Mouse (Mus musculus): ENCODE data around the gene Cdkn2b. TPM values are rescaled to one million over a fixed set of nuclear protein-coding genes. Genes with fewer than 3 reads are reported as not detected.

Gene Cdkn2b
- not detected in 2 replicates for total RNA-seq (2017)

DNA sequence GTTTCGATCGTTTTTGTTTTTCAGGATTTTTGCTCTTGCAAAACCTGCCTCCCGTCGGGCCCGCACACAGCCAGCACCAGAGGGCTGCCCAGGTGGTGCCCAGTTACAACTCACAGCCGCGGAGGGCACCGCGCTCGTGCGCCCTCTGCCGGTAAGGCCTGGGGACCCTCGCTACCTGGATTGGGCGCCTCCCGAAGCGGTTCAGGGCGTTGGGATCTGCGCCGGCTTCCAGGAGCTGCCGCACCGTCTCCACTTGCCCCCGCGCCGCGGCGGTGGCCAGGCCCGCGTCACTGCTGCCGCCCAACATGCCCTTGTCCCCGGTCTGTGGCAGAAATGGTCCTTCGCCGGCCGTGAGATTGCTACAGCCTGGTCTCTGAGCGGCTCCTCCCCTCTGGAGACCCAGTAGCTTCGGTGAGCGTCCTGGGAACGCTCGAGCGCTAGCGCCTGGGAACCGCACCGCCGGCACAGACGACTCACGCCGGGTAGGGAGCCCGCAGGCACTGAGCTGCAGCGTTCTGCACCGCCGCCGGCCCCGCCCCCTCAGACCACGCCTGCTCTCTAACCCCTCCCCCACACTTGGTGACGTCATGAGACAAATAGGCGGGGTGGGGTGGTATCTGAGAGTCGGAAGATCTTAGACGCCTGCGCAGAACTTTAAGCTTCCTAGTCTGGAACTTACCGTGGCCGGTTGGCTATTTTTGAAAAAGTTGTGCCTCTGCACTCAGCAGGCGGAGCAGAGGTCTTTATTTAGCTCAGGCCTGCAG, at the start of gene Cdkn2b:
Gene Cdkn2b (minus strand): TSS at position 549 of the 764 bp plus-strand sequence.
- peak; percentile 67 for ATAC-seq (replicated peaks; ENCODE audit: low read depth, poor library complexity, severe bottlenecking)

DNA sequence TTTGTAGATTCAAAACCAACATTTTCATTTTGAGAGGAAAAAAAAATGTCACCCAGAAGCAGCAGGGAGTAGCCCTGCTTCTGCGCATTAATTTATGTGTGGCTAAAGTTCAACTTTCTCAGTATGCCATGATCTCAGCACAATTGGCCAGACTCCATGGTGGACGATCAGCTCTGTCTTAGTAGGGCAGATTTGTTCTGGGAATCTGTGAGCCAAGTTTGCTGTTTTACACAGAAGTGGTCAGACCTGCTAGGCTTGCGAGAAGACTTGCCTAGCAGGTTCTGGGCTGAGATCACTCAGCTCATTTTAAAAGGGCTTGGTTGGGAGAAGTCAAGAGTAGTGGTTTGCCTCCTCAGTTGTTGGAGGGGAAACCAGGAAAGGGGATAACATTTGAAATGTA, 49.5 kb upstream of the Cdkn2b start:
- no peak for ATAC-seq (replicated peaks; ENCODE audit: low read depth, poor library complexity, severe bottlenecking)

DNA sequence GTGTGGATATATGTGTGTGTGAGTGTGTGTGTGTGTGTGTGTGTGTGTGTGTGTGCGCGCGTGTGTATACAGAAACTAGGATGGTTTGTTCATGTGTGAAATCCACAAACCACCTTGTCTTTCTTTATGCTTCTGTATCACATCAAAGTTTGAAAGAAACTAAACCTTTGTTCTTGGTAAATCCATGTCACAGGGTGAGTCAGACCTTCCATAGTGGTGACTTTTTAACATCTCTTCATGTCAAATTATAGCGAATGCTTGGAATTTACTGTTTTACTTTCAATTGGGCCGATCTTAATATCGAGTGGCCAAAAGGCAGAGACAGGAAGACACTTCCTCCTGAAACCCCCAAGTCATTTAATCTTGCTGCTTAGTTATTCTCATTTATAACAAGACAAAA, 48.7 kb upstream of the Cdkn2b start:
- ATAC-seq (replicated peaks; ENCODE audit: low read depth, poor library complexity, severe bottlenecking), result no peak

DNA sequence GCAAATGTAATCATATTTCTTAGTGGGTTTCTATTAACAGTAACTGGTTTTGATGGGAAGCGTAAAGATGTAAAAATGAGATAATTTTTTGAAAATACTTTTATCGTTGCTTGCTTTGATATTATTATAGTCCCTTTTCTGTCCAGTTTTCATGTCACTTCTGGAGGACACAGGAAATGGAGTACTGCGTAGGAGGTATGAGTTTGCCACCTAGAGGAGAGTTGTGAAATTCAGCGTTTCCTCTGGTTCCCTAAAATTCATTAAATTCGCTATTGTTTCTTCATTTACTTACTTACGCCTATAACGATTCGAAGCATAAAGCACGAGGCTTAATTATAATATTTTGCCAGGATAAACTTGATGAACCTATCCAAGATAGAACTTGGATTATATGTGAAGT, 43.1 kb upstream of the Cdkn2b start:
- no peak for ATAC-seq (replicated peaks; ENCODE audit: low read depth, poor library complexity, severe bottlenecking)

DNA sequence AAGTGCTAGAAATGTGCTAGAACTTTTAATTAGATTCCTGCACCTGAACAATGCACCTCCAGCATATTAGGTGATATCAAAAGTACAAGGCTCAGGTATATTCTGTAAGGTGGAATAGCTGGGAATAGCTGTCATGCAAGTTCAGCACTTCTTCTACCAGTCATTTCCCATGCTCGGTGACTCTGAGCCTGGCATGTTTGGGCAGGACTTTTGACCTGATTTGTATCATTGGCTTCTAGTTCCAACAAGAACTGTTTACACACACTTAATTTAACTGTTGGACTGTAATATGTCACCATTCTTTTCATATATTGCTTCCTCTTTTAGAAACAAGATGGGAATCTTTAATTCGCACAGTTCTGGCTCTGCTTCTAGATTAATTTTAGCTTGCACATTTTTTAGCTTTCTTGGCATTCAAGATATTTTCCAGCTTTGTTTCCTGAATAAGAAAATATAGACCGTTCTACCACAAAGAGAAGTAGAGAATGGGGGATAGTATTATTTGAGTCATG, 42.3 kb upstream of the Cdkn2b start:
- ATAC-seq (replicated peaks; ENCODE audit: low read depth, poor library complexity, severe bottlenecking), result no peak

DNA sequence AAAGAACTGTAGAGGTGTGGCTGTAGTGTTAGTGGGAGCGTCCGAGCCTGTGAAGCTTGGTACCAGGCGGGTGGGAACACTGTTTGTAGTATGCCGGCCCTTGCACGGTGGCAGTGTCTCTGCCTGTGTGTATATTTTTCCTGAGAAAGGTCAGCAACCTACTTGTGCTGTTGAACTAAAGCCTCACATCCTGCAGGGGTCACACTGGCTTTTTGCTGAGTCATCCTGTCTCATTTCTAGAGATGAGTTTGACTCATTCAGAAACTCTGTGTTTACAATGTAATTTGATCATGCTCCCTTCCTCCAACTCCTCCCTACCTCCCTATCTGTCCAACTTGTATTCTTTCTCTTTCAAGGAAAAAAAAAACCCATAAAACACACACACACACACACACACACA, 40.6 kb upstream of the Cdkn2b start:
- peak; percentile 50; the same call in 1 of the 2 replicates for ATAC-seq (replicated peaks; ENCODE audit: low read depth, poor library complexity, severe bottlenecking)

DNA sequence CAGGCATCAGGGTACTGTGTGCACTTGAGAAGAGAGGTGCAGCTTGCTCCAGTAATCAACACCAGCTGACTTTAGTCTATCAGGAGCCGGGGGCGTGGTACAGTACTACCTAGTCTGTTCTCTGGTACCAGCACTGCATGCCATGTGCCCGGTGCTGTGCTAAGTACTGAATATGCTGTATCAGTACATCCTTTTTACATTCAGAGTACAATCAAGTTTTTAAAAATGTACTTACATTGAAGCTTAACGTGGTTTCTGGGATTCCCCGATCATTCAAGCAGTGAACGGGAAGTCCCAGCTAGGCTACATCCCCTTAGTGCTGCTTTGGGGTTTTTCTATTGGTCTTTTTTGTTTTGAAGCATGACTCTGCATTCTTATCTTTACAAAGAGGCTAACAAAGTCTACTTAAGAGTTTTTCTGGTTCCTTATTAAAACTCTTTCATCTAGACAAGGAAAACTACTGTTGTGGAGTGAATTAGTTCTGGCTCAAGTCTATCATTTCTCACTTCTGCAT, 40.2 kb upstream of the Cdkn2b start:
- ATAC-seq (replicated peaks; ENCODE audit: low read depth, poor library complexity, severe bottlenecking), result peak; percentile 77

DNA sequence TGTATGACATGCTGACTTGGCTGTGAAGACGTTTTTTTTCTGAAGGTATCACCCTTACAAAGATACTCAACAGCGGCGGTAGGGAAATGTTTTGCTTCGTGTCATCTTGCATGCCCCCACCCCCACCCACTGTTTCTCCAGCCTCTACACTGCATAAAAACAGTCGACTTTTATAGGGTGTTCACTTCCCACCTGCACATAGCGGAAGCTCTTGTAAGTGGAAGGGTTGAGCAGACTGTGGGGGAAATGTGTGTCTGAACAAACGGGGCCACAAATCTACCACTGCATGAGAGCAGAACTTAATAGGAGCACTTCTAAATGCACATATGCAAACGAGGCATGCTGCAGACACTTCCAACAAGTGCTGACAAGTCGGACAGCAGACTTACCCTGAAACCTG, 39.6 kb upstream of the Cdkn2b start:
- ATAC-seq (replicated peaks; ENCODE audit: low read depth, poor library complexity, severe bottlenecking), result no peak

DNA sequence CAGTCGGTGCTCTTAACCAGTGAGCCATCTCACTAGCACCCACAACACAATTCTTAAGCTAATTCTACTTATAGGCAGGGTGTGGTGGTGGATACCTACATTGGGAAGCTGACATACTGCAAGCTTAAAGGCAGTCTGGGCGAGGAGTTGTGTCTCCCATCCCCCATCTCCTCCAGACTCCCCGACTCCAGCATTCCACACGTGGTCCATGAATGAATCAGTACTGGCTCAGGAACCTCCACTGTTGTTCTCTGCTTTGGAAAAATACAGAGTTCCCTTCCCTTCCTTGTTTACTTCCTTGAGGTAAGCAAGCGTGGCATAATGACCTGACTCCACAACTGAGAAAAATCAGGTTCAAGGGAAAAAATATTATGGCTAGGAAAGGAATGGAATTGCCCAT, 38.0 kb upstream of the Cdkn2b start:
- no peak for ATAC-seq (replicated peaks; ENCODE audit: low read depth, poor library complexity, severe bottlenecking)

DNA sequence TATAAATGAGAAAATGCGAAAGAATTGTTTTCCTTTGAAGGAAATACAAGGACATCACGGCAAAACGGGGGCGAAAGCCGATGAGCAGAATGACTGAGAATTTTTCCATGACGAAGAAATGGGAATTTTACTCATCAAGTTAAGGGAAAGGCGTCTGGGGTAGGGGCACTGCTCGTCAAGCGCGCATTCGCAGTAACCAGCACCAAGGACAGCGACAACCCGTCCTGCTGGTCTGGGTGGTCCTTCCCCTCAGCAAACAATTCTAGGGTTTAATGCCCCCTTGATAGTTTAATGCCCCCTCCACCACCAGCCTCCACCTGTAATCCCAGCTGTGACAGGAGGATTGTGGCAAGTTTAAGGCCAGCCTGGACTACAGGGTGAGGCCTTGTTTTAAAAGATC, 2.6 kb upstream of the Cdkn2b start:
- peak; percentile 57 for ATAC-seq (replicated peaks; ENCODE audit: low read depth, poor library complexity, severe bottlenecking)

DNA sequence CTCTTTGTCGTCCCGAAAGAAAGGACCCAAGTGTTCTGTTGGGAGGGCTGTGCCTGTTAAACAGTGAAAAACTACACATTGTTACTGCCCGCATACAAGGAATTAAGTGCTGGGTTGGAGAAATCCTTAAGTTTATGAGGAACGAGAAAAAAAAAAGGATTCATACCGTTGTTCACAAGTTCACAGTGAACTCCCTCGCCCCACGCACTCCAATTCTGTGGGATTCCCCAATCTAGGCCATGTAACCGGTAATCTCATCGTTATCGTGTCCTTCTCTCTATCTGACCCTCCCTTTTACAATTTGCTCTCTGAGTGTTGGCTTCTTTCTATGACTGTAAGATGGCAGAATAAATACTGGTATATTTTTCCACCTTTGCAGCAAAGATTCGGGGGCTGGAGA, 843 bp downstream of the Cdkn2b start:
- no peak for ATAC-seq (replicated peaks; ENCODE audit: low read depth, poor library complexity, severe bottlenecking)

DNA sequence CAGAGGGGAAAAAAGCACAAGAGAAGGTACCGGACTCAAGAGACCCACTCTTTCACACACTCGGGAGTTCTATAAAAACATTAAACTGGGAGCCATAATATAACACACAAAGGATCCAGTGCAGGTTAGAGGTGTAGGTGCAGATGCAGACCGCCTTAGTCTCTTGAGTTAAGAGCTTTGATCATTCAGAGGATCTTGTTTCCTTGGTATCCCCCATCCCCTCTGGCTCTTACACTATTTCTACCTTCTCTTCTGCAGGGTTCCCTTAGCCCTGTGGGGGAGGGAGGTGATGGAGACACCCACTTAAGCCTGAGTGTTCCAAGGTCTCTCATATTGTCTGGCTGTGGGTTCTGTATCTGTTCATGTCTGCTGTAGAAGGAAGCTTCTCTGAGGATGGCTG, 2.8 kb downstream of the Cdkn2b start:
- no peak for ATAC-seq (replicated peaks; ENCODE audit: low read depth, poor library complexity, severe bottlenecking)

DNA sequence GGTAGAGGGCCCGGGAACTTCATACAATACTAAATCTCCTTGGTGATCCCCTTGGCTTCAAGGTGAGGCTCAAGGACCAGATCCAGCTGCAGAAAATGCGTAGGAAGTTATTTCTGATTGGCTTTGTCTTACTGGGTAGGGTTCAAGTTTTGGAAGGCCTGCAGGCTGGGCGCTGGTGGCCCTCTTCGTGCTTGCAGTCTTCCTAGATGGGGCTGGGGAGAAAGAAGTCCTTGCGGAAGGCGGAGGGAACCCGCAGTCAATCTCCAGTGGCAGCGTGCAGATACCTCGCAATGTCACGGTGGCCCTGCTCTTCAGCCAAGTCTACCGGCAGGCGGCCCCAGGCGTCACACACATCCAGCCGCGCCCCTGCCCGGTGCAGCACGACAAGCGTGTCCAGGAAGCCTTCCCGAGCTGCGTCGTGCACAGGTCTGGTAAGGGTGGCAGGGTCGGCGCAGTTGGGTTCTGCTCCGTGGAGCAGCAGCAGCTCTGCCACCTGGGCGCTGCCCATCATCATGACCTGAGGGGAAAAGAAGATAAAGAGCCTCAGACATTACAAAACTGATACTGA, 4.0 kb downstream of the Cdkn2b start:
- peak; percentile 37; the same call in 1 of the 2 replicates for ATAC-seq (replicated peaks; ENCODE audit: low read depth, poor library complexity, severe bottlenecking)

DNA sequence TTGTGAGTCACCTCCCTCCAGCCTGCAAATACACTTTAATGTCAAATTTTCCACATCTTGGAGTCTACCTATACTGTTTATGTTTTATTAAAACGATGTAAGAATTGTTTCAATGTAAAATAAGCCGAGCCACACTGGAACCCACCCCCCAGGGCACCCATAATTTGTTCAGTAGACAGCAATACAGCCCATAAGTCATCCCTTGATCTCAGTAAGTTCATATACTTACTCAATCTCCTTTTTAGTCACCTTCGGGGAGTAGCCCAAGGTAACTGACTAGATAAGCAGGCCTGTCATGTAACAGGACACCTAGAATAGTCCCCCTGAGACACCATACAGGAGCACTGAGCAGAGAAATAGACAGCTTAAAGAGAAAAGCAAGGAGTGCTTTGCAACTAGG, 5.1 kb downstream of the Cdkn2b start:
- ATAC-seq (replicated peaks; ENCODE audit: low read depth, poor library complexity, severe bottlenecking), result no peak

DNA sequence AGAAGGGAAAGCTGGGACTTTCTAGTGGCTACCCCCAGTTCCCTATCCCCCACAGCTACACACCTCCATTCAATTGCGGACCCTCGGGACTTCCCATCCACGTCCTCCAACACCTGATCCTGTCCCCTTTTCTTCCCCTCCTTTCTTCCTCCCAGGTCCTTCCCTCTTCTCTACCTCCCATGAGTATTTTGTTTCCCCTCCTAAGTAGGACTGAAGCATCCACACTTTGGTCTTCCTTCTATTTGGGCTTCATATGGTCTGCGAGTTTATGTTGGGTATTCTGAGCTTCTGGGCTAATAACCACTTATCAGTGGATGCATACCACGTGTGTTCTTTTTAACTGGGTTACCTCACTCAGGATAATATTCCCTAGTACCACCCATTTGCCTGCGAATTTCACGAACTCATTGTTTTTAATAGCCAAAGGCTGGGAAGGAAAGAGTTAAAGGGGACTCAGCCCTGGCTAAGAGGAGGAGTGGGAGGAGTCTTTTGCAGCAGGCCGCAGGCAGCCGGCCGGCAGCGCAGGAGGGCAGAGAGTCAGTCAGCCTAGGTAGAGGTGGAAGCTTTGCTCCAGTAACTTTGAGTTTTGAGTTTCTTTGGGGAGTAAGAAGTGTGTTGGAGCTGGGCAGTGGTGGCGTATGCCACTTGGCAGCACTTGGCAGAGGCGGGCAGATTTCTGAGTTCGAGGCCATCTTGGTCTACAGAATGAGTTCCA, 7.4 kb downstream of the Cdkn2b start:
- ATAC-seq (replicated peaks; ENCODE audit: low read depth, poor library complexity, severe bottlenecking), result no peak

DNA sequence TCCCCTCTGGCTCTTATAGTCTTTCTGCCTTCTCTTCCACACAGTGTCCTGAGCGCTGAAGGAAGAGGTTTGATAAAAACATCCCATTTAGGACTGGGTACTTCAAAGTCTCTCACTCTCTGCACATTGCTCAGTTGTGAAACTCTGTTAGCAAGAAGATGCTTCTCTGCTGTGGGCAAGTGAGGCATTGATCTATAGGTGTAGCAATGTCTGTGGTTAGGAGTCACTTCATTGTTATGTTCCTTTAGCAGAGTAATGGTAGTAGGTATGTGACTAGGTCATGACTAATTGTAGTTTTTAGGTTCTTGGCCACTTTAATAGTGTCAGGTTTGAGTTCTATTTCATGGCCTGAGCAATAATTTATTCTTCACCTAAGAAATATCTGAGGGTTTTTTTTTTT, 8.7 kb downstream of the Cdkn2b start:
- ATAC-seq (replicated peaks; ENCODE audit: low read depth, poor library complexity, severe bottlenecking), result no peak

DNA sequence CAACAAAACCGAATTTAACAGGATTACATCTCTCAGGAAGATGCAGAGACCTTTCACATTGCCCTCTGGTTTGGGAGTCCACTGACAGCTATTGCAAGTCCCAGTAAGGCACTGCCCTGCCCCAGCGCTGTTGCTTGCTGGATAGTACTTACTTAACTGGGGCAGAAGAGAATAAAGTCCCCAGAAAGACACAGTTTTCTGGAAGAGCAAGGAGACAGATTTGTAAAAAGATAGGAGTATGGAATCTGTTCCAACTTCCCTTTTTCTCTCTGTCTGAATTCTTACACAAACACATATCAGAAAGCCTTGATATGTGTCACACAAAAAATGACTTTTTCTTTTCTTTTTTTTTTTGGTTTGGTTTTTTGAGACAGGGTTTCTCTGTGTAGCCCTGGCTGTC, 11.1 kb downstream of the Cdkn2b start:
- no peak for ATAC-seq (replicated peaks; ENCODE audit: low read depth, poor library complexity, severe bottlenecking)

DNA sequence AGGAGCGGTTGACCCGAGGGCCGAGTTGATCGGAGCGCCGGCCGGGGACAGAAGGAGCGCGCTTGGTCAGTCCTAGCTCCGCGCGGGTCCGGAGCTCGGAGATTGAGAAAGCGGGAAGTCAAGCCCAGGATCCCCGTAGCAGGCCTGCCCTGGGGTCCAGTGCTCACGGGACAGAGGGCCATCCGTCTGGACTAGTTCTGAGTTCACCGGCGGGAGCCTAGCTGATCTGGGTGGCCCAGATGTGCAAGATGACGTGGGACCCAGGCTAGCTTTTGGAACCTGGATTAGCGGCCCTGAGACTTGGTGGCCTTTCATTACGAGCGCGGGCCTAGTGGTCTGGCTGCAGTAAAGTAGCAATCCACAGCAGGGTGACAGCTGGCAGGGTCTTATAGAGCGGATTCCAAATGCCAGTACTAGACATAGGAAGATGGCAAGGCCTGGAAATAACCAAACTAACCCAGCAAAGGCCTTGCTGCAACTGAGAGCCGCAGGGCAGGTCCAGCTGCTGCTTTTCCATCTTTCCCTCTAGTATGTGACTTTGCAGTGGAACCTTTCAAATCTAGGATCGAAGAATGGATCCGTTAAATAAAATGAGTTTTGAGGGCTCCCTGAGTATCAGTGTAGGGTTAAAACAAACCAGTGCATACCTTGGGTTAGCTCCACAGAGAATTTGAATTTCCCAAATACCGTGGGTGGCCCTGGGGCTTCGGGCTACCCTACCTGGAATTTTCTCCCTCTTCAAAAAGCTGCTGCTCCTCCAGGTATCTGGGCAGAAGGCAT, 15.2 kb downstream of the Cdkn2b start:
- peak; percentile 23 for ATAC-seq (replicated peaks; ENCODE audit: low read depth, poor library complexity, severe bottlenecking)

DNA sequence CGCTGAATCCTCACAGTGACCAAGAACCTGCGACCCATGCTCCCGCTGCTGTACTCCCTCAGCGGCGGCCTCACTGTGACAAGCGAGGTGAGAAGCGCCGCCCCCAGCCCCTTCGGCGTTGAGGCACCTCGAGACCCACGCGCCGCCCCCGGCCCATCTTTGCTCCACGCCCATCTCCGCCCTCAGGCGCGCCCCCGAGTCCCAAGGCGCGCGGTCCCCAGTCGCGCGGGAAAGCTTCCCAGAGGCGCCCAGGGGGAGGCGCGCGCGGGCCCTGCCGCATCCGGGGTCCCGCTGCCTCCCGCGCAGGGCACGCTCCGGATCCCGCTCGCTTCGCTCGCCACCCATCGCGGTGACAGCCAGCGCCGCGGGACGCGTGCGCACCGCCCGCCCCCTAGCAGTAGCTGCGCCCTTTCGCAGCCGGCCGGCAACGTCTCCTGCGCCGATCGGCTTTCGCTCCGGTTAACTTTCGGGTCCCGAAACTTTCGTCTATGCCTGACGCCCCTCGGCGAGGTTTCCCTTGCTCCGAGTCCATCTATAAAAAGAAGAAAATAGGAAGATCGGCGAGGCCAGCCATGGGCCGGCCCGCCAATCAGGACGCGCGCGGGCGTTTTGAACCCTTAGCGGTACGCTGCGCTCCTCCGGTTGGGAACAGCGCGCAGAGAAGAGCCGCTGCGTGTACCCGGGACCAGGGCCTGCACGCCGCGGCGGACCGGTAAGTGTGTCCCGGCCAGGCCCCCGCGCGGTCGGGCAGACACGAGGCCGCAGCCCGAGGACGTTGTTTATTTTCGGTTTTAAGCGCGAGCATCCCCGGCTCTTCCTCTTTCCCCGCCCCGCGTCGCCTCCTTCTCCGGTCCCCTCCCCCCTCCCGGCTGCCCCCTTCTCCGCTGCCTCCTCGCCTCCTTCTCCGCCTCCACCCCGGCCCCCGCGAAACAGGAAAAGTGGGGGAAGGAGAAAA, 16.1 kb downstream of the Cdkn2b start, which contains the start of gene Cdkn2a:
Gene Cdkn2a (minus strand): TSS at position 168 of the 955 bp plus-strand sequence.
- peak; percentile 58 for ATAC-seq (replicated peaks; ENCODE audit: low read depth, poor library complexity, severe bottlenecking)
